Mouse (Mus musculus) left cerebral cortex, adult 9 months (tissue): Measurements from ENCODE around the gene Olfr1128.
"Not testable (repeated sequence)": the region's sequence is repeated elsewhere in the genome, so short reads cannot be mapped to it uniquely, and the experiment has no call there.

Experiments
- DNase-seq, 2 experiments: peaks; one replicate each; pipeline ENCODE4 v3.0.0; 2022; ENCODE audit warnings: low spot score in 2 of 2

Gene Olfr1128

DNA sequence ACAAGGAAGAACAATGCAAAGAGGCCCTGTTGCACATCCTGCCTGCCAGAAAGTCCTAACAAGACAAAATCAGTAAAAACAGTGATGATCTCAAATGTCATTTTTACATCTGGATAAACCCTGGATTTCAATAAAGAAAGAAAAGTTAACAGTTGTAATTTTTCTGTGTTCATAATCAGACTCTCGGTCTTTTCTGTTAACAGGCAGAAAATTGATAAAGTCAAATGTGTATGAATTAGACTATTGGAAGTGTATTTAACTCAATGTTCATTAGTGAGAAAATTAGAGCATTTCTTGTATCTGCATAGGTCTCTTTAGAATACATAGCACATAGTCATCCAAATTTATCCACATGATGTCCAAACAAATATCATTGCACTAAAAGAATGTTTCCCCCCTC, at the start of gene Olfr1128:
Gene Olfr1128 (minus strand): TSS at position 101 of the 400 bp plus-strand sequence.
- DNase-seq, result no peak

DNA sequence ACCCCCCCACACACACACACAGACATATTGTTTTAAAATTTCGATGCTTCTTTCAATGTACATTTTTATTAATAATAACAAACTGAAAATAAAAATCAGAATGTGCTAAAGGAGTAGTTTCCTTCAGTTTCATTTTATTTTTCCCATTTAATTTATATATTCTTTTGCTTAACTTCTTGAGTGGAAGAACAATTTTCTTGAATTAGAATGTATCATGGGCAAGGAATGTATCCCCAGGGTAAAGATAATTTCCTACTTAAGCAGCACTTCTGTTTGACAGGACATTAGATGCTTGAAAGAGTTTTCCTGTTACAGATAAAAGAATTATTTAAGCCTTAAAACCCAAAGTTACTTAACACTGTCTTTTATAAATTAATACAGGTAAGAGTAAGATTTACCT, 28.3 kb upstream of the Olfr1128 start, which contains the start of gene Olfr1129:
Gene Olfr1129 (plus strand): TSS at position 301 of the 400 bp plus-strand sequence.
- not testable (repeated sequence) for DNase-seq

DNA sequence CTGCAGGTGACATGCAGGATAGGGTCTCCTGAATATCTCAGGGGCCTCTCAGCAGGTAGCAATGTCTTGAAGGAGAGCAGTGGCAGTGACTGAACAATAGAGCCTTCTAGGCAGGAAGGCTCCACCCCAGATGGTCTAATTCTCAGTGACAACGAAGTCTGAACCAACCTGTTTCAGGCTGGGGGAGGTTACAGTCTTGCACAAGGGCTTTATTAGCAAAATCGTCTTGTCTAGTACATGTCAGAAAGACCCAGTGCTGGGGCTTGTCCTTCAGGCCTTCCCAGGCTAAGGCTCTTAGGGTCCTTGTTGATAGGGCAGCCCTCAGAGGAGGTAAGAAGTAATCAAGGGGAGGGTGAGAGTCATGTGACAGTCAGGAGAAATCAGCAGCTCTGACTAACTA, 10.5 kb downstream of the Olfr1128 start:
- no peak for DNase-seq

DNA sequence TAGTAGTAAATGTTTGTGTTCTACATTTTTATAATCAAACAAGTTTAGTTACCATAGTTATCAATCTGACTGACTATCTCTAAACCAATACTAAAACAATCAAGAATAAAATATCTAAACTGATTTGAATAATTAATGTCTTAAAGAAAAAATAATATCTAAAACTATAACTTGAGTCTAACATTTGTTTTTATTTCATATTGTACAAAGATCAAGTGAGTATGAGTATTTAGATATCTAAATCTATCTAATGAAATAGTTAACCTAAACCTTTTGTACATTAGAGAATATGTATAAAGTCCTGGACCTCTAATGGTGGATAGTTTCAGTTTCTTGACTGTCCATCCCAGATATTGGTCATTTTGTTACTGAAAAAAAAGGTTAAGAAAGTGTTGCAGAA, 13.8 kb downstream of the Olfr1128 start, which contains the start of gene Olfr153:
Gene Olfr153 (plus strand): TSS at position 301 of the 400 bp plus-strand sequence.
- no peak for DNase-seq

DNA sequence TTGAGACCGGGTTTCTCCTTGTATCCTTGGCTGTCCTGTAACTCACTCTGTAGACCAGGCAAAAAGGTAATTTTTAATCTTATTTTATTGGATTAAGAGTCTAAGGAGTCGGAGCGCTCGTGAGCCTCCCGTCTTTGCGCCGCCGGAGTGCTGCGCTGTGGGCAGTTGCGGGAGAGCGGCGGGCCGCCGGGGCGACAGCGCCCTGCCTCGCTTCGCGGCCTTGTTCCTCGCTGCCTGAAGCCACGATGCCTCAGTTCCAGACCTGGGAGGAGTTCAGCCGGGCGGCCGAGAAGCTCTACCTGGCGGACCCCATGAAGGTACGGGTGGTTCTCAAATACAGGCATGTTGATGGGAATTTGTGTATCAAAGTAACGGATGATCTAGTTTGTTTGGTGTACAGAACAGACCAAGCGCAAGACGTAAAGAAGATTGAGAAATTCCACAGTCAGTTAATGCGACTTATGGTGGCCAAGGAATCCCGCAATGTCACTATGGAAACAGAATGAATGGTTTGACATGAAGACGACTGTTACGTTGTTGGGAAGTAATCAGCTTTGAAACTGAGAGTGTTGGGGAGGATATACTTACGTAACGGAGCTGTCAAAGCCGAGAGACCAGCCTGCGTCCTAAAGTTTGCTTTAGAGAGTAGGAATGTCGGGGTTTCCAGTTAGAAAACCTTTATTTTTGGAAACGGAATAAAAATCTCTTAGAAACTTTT, 19.3 kb downstream of the Olfr1128 start:
- peak in 1 of 2 experiments; percentile 5 for DNase-seq

DNA sequence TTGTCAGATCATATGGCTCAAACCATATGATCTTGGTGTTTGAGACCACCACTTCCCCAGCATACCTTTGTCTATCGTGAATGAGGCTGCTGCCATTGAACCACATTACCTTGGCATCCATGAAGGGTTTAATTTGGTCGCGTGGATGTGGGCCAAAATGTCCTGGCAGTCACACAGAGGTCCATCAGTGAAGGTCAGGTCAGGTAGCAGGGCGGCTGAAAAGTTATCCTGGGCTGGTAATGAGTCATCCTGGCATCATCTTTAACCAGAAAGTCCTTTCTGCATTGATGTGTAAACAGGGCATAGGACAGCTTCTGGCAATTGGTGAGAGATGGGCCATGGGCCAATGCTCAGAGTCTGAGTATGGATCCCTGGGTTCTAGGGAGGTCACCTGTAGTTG, 24.7 kb downstream of the Olfr1128 start:
- no peak for DNase-seq

DNA sequence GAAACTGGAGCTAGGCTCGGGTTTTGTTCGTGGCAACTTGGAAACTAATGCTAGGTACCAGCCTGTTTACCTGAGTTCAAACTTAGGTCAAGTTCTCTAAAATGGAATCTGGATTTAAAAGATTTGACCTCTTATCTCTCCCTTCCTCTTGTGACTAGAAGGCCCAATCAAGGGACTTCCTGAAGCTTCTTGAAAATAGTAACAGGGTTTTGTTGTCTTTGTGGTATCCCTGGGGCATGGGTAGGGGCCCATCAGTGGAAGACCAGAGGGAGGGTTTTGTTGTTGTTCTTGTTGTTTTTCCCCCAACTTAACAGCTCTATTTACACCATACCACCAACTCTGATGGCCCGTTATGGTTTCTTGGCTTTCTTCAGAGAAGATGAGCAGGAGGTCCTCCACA, 28.8 kb downstream of the Olfr1128 start:
- no peak for DNase-seq

DNA sequence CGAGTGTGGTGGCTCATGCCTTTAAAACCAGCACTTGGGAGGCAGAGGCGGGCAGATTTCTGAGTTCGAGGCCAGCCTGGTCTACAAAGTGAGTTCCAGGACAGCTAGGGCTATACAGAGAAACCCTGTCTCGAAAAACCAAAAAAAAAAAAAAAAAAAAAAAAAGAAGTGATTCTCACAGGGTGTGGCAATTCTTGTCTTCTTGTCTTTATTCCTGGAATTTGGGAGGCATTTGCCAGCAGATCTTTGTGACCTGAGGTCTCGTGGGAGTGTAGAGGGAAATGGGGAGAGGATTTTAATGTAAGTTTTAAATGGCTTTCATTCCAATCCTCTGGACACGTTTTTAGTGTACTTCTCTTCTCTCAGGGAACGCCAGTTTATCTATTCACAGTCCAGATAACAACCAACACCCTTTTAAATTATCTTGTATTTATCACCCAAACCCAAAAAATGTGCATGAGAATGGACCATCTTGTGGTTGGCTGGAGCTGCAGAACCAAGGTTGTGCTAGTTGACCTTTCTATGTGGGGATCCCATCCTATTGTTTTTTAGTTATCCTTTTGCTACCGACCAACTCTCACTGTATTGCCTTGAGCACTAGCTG, 29.8 kb downstream of the Olfr1128 start:
- no peak for DNase-seq

DNA sequence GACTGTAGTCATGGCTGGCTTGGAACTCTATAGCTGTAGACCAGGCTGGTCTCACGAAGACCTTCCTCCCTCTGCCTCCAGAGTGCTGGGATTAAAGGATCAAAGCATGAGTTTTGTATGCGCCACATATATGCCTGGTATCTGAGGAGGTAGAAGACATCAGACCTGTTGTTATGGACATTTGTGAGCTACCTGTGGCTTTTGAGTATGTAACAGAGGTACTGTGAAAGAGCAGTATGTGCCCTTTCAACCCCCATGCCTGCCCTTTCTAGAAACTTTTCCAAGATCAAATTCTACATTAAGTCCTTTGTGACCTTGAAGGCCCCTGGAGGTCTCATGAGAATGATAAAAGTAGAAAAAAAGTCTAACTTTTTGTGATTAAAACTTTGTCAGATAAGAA, 30.3 kb downstream of the Olfr1128 start:
- DNase-seq, result no peak

DNA sequence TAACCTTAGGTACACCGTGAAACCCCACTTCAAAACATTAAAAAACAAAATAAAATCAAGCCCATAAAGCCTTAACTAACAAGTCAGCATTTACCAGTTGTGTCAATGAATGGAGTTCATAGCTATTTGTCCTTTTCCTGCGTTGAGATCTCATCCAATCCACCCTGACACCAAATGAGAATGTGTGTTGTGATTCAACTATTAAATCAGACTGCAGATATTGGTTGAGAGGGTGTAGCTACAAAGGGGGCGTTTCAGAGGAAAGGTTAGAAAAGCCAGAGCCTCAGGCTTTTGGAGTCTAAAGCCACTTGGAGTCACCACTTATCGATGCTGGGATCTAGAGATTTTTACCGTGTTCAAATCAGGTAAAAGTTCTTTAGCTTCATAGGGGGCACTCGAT, 39.1 kb downstream of the Olfr1128 start, which contains the start of gene Pramel6:
Gene Pramel6 (plus strand): TSS at position 301 of the 400 bp plus-strand sequence.
- DNase-seq, result no peak

DNA sequence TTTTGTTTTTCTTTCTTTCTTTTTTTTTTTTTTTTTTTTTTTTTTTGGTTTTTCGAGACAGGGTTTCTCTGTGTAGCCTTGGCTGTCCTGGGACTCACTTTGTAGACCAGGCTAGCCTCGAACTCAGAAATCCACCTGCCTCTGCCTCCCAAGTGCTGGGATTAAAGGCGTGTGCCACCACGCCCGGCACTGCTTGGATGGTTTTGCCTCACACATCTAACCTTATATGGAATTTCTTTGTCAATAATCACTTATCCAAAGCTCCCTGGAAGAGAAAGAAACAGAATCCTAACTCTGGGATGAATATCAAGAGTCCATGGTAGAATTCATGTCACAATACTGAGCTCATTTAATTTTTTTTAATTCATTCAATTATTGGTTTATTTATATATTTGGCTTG, 48.3 kb downstream of the Olfr1128 start, which contains the start of gene Pramel7:
Gene Pramel7 (minus strand): TSS at position 101 of the 400 bp plus-strand sequence.
- DNase-seq, result not testable (repeated sequence)
